Comparison of ENCODE assay signal across 8 mouse cellular contexts in the genomic region with DNA sequence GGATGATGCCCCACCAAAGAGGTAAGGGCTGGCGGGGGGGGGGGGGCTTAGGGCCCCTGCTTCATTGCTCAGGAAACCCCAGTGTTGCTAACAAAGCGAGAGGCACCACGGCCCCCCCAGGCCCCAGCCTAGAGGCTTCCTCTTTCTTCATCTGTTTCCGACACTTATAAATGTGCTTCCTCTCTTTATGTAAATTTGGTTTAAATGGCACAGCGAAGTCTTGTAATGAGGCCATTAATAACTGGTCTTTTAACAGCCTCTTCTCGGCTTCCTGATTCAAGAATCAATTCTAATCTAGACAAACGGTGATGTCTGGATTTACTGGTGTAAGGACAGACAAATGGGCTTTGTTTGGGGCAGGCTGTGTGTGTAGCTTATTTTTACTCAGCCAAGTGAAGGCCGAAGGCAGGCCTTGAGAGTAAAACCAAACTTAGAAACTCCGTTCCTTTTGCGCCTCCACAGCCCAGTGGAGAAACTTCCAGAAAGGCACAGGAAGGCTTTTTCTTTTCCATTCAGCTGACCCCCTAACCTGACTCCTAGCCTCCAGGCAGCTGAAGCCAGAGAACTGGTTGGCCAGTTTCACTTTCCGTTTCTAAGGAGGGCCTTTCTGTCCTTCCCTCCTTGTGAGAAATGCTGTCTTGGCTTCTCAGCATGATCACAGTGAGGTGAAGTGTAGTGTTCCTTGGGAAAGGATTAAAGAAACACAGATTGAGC. TPM values are rescaled to one million over a fixed set of nuclear protein-coding genes. Genes with fewer than 3 reads are reported as not detected.
DNase-seq lines count a peak whose midpoint lies in the region; ATAC-seq and TF ChIP-seq lines count a peak whose summit lies in the region.

No protein-coding gene starts in this region.

- DNase-seq in adrenal gland, adult 2 months, result peak; percentile 64
- DNase-seq in adrenal gland, postnatal 4 days (ENCODE audit: low spot score in 2 of 2), result no peak
- peak; percentile 68 for DNase-seq in MEL-GATA-1-ER (ENCODE audit: extremely low read depth, low read depth)
- peak; percentile 18 for DNase-seq in heart, postnatal 0 days (ENCODE audit: low spot score)
- peak; percentile 49 to 55 for DNase-seq in kidney, postnatal 36 days
- no peak for DNase-seq in urinary bladder, postnatal 25 days (ENCODE audit: low spot score)
- DNase-seq in cerebellum, postnatal 25 days, result no peak

- no peak for TF ChIP-seq CTCF in heart, postnatal 0 days (IDR thresholded peaks at IDR 0.05; ENCODE audit: low read depth)

- 60% methylated on average over 11 of the region's 11 CpGs for WGBS in heart, postnatal 0 days

- peak overlapping the region; percentile 33; the same call in 1 of the 2 replicates for H3K9ac ChIP-seq in heart, postnatal 0 days (replicated peaks; ENCODE audit: low read depth, low read length)

- no peaks in the 10 kb centered on the region for H3K36me3 ChIP-seq in heart, postnatal 0 days (replicated peaks; ENCODE audit: control insufficient read depth, insufficient read depth, low read length)

- 0 out of 2 replicates have a peak, but pooled peaks cover 4% of the 10 kb centered on the region for H3K4me1 ChIP-seq in heart, postnatal 0 days (ENCODE audit: control insufficient read depth, insufficient read depth)

- no peak for TF ChIP-seq EP300 in heart, postnatal 0 days (IDR thresholded peaks at IDR 0.05; ENCODE audit: low read depth)

- no peaks in the 10 kb centered on the region for H3K9me3 ChIP-seq in heart, postnatal 0 days (replicated peaks; ENCODE audit: control insufficient read depth, low read length)

- no peaks in the 10 kb centered on the region for H3K27me3 ChIP-seq in heart, postnatal 0 days (ENCODE audit: control insufficient read depth, insufficient read depth, low read length)

- H3K4me2 ChIP-seq in heart, postnatal 0 days (ENCODE audit: low read depth, low read length), result peak overlapping the region; percentile 41; the same call in 1 of the 2 replicates

- no peak for ATAC-seq in heart, postnatal 0 days (ENCODE audit: insufficient read depth, low read depth)
- ATAC-seq in megakaryocyte progenitor cell, adult 5-6 weeks (replicated peaks; ENCODE audit: poor library complexity), result peak; percentile 82

- 0 out of 2 replicates have a peak overlapping the region, but pooled peaks have one; percentile 7 for H3K4me3 ChIP-seq in heart, postnatal 0 days (ENCODE audit: low read depth, low read length)

- H3K27ac ChIP-seq in heart, postnatal 0 days (ENCODE audit: low read depth), result peak overlapping the region; percentile 34; the same call in 1 of the 2 replicates

RNA-seq across cellular contexts. Expression of a gene that starts 39.7 kb away (rescaled TPM):
- total RNA-seq in adrenal gland, adult 2 months (2021), result 10 to 100 TPM in 1 of 2 experiments, 1 to 10 TPM in 1; 6.5 to 37.2 TPM
- polyA plus RNA-seq in adrenal gland, adult 2 months (2012; rRNA removed), result 3.6 and 4.5 TPM in 2 replicates
- total RNA-seq in adrenal gland, postnatal 4 days (2021), result 1 to 10 TPM; 6.6 to 6.7 TPM
- total RNA-seq in heart, postnatal 0 days (2014; rRNA removed; ENCODE audit: low replicate concordance), result 0.50 and 1.5 TPM in 2 replicates
- polyA plus RNA-seq in heart, postnatal 0 days (2015; fragmentation: Nextera tagmentation; extraction: Ambion mirVana), result 0.93 TPM in 2 replicates
- 26.5 and 30.5 TPM in 2 replicates for total RNA-seq in megakaryocyte progenitor cell, adult 5-6 weeks (2015)
- 23.5 and 24.4 TPM in 2 replicates for total RNA-seq in megakaryocyte progenitor cell, adult 5-6 weeks (2017)

Comparison
In these comparisons a context has a peak if more than half of its experiments do, and no peak if none do; other contexts are left out.
1. DNase-seq: peak in adrenal gland, adult 2 months (single experiment), MEL-GATA-1-ER (single experiment), heart, postnatal 0 days (single experiment) and kidney, postnatal 36 days (2 of 2); none in adrenal gland, postnatal 4 days (0 of 2), urinary bladder, postnatal 25 days (single experiment) and cerebellum, postnatal 25 days (0 of 2).